Mouse (Mus musculus) midbrain, embryonic 14.5 days (tissue): ENCODE results near the gene Zfp318. TPM values are rescaled to one million over a fixed set of nuclear protein-coding genes. Genes with fewer than 3 reads are reported as not detected.

Experiments used
- ATAC-seq: fragments of 200-750 bp; cut with Nextera tagmentation; 2 replicates; pipeline ENCODE4 v1.8.0; 2017; ENCODE audit warnings: moderate number of reproducible peaks, moderate library complexity; ENCODE audit not compliant: low FRiP score, low TSS enrichment
- DNase-seq: peaks from one replicate; pipeline ENCODE4 v3.0.0-alpha.2; 2015
- H3K27ac ChIP-seq: fragments of 300-500 bp; sonication (generic); replicated peaks from 2 replicates; pipeline ENCODE4 v1.5.1; 2014; ENCODE audit warnings: mild to moderate bottlenecking, low read depth, low read length, moderate library complexity
- H3K27me3 ChIP-seq: fragments of 300-500 bp; sonication (generic); 2 replicates; pipeline ENCODE4 v1.6.1; 2014; ENCODE audit warnings: low read length, control low read depth, mixed read lengths; ENCODE audit not compliant: control insufficient read depth, insufficient read depth
- H3K36me3 ChIP-seq: fragments of 300-500 bp; sonication (generic); 2 replicates; pipeline ENCODE4 v1.6.1; 2014; ENCODE audit warnings: low read length, control low read depth; ENCODE audit not compliant: control insufficient read depth, insufficient read depth
- H3K4me1 ChIP-seq: fragments of 300-500 bp; sonication (generic); 2 replicates; pipeline ENCODE4 v1.6.1; 2014; ENCODE audit warnings: mild to moderate bottlenecking, antibody characterized with exemption, low read length, control low read depth; ENCODE audit not compliant: control insufficient read depth, insufficient read depth
- H3K4me2 ChIP-seq: fragments of 300-500 bp; sonication (generic); 2 replicates; pipeline ENCODE4 v1.6.1; 2014; ENCODE audit warnings: mild to moderate bottlenecking, low read length, moderate library complexity
- H3K4me3 ChIP-seq: fragments of 300-500 bp; sonication (generic); replicated peaks from 2 replicates; pipeline ENCODE4 v1.5.1; 2014; ENCODE audit warnings: low read depth, low read length
- H3K9ac ChIP-seq: fragments of 300-500 bp; sonication (generic); replicated peaks from 2 replicates; pipeline ENCODE4 v1.6.1; 2014; ENCODE audit warnings: mild to moderate bottlenecking, low read length, moderate library complexity
- H3K9me3 ChIP-seq: fragments of 300-500 bp; sonication (generic); 2 replicates; pipeline ENCODE4 v1.6.1; 2016; ENCODE audit warnings: low read length, control low read depth, mixed read lengths; ENCODE audit not compliant: control insufficient read depth
- WGBS: fragments of 180-500 bp; shearing (Covaris S2); extraction: QIAGEN DNeasy Blood & Tissue Kit; methylation state at CpG from one replicate; pipeline ENCODE4 v1.1.7; 2014; 5-methylcytosine and 5-hydroxymethylcytosine counted together
- polyA plus RNA-seq: library from polyadenylated mRNA; unstranded; fragments of >200 nt; fragmentation: Nextera tagmentation; extraction: Ambion mirVana; gene quantifications from 2 replicates; pipeline ENCODE4 v1.2.1, GENCODE M21; 2014

Gene Zfp318
- polyA plus RNA-seq, 1 experiment from 2014 or later, result 26.2 TPM

DNA sequence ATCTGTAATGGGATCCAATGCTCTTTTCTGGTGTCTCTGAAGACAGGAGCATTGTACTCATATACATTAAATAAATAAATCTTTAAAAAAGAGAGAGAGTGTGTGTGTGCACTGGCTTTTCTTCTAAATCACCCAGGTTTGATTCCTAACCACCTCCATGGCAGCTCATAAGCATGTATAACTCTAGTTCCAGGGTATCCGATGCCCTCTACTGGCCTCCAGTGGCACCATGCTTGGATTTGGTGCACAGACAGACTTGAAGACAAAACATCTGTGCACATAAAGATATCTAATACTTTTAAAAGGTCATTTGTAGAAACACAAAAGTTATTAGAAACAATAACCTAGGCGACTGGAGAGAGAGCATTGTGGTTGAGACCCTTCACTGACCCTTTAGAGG is 9.5 kb downstream of the Zfp318 start:
- DNase-seq, result peak; percentile 81

DNA sequence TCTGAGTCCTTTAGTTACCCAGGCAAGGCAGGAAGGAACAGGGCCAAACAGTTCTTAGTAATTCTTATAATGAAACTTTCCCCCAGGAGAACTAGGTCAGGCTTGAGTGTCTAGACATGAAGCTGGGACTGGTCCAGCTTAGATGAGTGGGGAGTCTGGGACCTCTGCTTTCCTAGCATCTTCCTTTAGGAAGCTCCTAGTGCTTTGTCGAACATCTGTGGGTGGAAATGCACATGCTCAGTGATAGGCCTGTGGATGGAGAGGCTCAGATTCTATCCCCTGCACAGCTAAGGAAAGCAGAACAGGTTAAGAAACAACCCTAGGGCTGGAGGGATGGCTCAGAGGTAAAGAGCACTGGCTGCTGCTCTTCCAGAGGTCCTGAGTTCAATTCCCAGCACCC is 11.1 kb downstream of the Zfp318 start:
- no peak overlapping the region for H3K27ac ChIP-seq
- DNase-seq (no peak), ATAC-seq (no peak)
- H3K27me3 ChIP-seq, result no peaks in the 10 kb centered on the region
- H3K9ac ChIP-seq, result no peak overlapping the region
- no peak overlapping the region for H3K4me2 ChIP-seq
- peaks cover 62% of the 10 kb centered on the region for H3K36me3 ChIP-seq
- WGBS, result 95% methylated on average over 1 of the region's 1 CpGs
- H3K4me3 ChIP-seq, result no peak overlapping the region
- no peaks in the 10 kb centered on the region for H3K9me3 ChIP-seq
- H3K4me1 ChIP-seq, result no peaks in the 10 kb centered on the region

More for the DNA sequence above, 9.5 kb downstream of the Zfp318 start:
- H3K9me3 ChIP-seq, result no peaks in the 10 kb centered on the region
- no peaks in the 10 kb centered on the region for H3K4me1 ChIP-seq
- H3K4me3 ChIP-seq, result no peak overlapping the region
- no peak overlapping the region for H3K27ac ChIP-seq
- no peak overlapping the region for H3K9ac ChIP-seq
- no peak overlapping the region for H3K4me2 ChIP-seq
- no peaks in the 10 kb centered on the region for H3K27me3 ChIP-seq
- H3K36me3 ChIP-seq, result peaks cover 60% of the 10 kb centered on the region
- 55% methylated on average over 2 of the region's 2 CpGs for WGBS
- ATAC-seq, result no peak

DNA sequence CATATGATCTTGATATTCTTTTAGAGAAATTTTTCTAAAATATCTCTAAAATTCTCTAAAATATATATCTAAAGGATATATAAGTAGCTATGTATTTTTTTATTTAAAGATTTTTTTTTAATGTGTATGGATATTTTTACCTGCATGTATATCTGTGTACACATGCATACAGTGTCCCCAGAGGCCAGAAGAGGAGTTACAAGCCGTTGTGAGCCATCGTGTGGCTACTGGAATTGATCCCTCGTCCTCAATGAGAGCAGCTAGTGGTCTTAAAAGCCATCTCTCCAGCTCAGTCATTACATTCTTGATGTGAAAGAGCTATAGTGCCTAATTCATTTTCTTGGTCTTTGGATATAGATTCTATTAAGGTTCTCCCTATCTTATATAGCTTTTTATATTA is 24.9 kb downstream of the Zfp318 start:
- Histone ChIP-seq H3K4me1 (no peaks in the 10 kb centered on the region), H3K9me3 (no peaks in the 10 kb centered on the region), H3K9ac (no peak overlapping the region), H3K4me3 (no peak overlapping the region), H3K36me3 (peaks cover 88% of the 10 kb centered on the region), H3K27me3 (no peaks in the 10 kb centered on the region), H3K27ac (no peak overlapping the region), H3K4me2 (no peak overlapping the region)
- 31% methylated on average over 3 of the region's 3 CpGs for WGBS
- no peak for ATAC-seq
- peak; percentile 58 for DNase-seq

DNA sequence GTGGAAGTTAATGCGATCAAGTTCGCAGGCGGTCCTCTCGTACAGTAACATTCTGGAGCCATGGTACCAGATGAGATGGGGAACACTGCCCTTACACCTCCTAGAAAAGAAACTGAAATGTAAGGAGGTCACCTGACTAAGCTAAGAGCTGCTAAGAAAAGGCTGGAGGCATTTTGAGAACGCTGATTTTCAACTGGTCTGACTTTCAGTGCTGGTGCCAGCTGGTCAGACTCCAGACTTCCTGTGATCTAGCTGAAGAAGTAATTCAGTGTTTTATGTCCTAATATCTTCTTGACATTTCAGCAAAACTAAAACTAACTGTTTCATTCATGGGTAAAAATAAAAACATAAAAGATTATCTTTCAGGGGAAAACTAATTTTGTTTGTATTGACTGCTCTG is 35.1 kb downstream of the Zfp318 start:
- Histone ChIP-seq H3K27ac (no peak overlapping the region), H3K4me2 (no peak overlapping the region), H3K27me3 (no peaks in the 10 kb centered on the region), H3K9ac (no peak overlapping the region), H3K4me1 (no peaks in the 10 kb centered on the region), H3K36me3 (peaks cover 16% of the 10 kb centered on the region), H3K4me3 (no peak overlapping the region), H3K9me3 (no peaks in the 10 kb centered on the region)
- ATAC-seq (no peak), DNase-seq (no peak)
- 66% methylated on average over 5 of the region's 5 CpGs for WGBS

DNA sequence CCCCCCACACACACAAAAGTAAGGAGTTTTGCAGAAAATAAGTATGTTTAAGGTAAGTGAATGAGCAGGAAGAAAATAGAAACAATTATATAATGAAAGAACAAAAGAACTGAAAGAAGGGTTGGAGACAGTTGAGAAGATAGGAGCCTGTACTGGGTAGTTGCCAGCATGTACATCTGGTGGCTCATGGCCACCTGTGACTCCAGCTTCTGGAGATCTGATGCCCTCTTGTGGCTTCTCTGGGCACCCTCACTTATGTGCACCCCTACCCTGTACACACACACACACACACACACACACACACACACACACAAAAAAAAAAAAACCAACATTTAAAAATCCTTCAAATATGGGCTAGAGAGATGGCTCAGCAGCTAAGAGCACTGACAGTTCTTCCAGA is 36.2 kb downstream of the Zfp318 start:
- H3K4me3 ChIP-seq, result no peak overlapping the region
- H3K36me3 ChIP-seq, result peaks cover 7% of the 10 kb centered on the region
- no peaks in the 10 kb centered on the region for H3K27me3 ChIP-seq
- no peak overlapping the region for H3K9ac ChIP-seq
- DNase-seq (no peak), ATAC-seq (no peak)
- no peak overlapping the region for H3K27ac ChIP-seq
- no peaks in the 10 kb centered on the region for H3K4me1 ChIP-seq
- H3K4me2 ChIP-seq, result no peak overlapping the region
- no peaks in the 10 kb centered on the region for H3K9me3 ChIP-seq

DNA sequence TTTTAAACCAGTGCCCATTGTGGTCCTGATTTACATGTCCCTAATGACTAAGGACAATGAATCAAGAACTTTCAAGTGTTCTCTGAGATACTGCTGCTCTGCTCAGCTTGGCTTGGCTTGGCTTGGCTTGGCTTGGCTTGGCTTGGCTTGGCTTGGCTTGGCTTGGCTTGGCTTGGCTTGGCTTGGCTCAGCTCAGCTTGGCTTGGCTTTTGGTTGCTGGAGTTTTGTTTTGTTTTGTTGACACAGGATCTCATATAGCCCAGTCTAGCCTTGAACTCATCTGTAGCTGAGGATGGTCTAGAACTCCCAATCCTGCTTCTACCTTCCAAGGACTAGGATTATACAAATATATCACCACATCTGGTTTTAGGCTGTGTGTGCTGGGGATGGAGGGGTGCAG is 43.0 kb downstream of the Zfp318 start:
- Histone ChIP-seq H3K27me3 (no peaks in the 10 kb centered on the region), H3K4me2 (no peak overlapping the region), H3K9me3 (no peaks in the 10 kb centered on the region), H3K9ac (no peak overlapping the region), H3K36me3 (no peaks in the 10 kb centered on the region), H3K4me3 (no peak overlapping the region), H3K4me1 (no peaks in the 10 kb centered on the region), H3K27ac (no peak overlapping the region)
- ATAC-seq, result no peak
- no peak for DNase-seq

GRCm38 (mm10) chr17:46428761-46429414 is 45.4 kb downstream of the Zfp318 start, which contains the start of gene Crip3:
Gene Crip3 (plus strand): TSS chr17:46428926.
- Histone ChIP-seq H3K36me3 (no peaks in the 10 kb centered on the region), H3K4me2 (peak within 1 kb of the TSS; percentile 27), H3K27me3 (no peaks in the 10 kb centered on the region), H3K4me1 (no peaks in the 10 kb centered on the region), H3K27ac (no peak within 1 kb of the TSS), H3K4me3 (no peak within 1 kb of the TSS), H3K9ac (no peak within 1 kb of the TSS), H3K9me3 (no peaks in the 10 kb centered on the region)
- 7% methylated on average over 18 of the region's 18 CpGs for WGBS
- ATAC-seq (no peak), DNase-seq (no peak)

- 0 out of 2 replicates have a peak overlapping the region, but pooled peaks have one; percentile 3 for H3K9ac ChIP-seq
Observed at GRCm38 (mm10) chr17:46433627-46434026, 50.1 kb downstream of the Zfp318 start.

DNA sequence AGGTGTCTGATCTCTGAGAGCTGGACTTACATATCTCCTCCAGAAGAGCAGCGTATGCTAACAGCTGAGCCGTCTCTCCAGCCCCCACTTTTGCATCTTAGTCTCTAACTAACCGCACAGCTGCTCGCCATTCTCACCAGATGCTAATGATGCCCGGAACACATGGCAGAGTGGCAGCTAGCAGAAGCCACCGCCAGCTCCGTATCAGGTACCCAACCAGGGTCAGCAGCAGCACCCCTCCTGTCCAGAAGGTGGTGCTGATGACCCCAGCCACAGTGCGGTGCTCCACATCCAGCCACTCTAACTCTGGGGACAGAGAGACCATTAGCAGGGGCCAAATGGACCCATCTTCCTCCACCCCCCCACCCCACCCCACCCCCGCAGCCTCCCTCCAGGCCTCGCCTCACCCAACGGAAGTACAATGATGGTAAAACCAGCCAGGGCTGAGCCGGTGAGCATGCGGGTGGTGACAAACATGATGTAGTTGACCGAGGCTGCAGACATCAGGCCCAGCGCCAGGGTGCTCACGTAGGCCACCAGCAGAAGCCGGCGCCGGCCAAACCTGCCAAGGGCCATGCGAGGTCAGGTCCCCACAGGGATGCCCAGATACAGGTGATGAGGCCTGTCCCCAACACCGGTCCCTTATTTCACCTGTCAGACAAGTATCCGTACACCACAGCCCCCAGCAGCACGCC is 53.3 kb downstream of the Zfp318 start:
- H3K4me3 ChIP-seq, result no peak overlapping the region
- no peaks in the 10 kb centered on the region for H3K36me3 ChIP-seq
- no peak overlapping the region for H3K9ac ChIP-seq
- H3K27ac ChIP-seq, result no peak overlapping the region
- 25% methylated on average over 23 of the region's 23 CpGs for WGBS
- DNase-seq, result peak; percentile 74
- H3K27me3 ChIP-seq, result no peaks in the 10 kb centered on the region
- H3K4me1 ChIP-seq, result no peaks in the 10 kb centered on the region
- H3K9me3 ChIP-seq, result no peaks in the 10 kb centered on the region
- peak; percentile 79 for ATAC-seq
- peak overlapping the region; percentile 29 for H3K4me2 ChIP-seq

More at GRCm38 (mm10) chr17:46433627-46434026, 50.1 kb downstream of the Zfp318 start:
- Histone ChIP-seq H3K4me3 (no peak overlapping the region), H3K4me1 (no peaks in the 10 kb centered on the region), H3K9me3 (no peaks in the 10 kb centered on the region), H3K27me3 (no peaks in the 10 kb centered on the region), H3K36me3 (no peaks in the 10 kb centered on the region), H3K27ac (no peak overlapping the region), H3K4me2 (peak overlapping the region; percentile 36)
- 3% methylated on average over 17 of the region's 17 CpGs for WGBS
- ATAC-seq (no peak), DNase-seq (no peak)
